Mouse (Mus musculus) bone marrow macrophage, adult 2 months (primary cell): ENCODE data around the gene Nr4a3.

Experiments used
- CTCF ChIP-seq: IDR thresholded peaks from 2 replicates; pipeline ENCODE4 v1.5.1; 2012; ENCODE audit warnings: low read depth, mild to moderate bottlenecking, low read length, moderate library complexity
- POLR2A ChIP-seq: IDR thresholded peaks from 2 replicates; pipeline ENCODE4 v1.6.1; 2012; ENCODE audit warnings: mild to moderate bottlenecking, low read depth, low read length, borderline replicate concordance

DNA sequence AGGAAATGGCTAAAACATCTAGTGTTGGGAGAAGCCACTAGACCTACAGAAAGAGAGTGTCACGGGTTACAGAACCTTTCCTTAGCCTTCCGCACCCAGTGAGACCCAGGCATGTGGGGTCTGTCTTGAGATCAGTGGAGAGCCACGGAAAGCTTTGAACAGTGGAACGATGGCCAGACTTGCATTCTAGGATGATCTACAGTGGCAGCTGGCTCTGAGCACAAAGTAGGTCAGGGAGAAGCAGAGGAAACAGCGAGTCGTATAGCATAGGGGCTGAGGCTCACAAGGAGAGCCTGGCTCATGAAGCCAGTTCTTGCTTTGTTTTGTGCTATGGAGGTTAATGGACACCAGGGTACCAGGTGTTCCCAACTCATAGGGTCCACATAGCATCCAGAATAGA lies 28.4 kb downstream of the Nr4a3 start:
- TF ChIP-seq CTCF = no peak
- no peak for TF ChIP-seq POLR2A
